Mouse (Mus musculus): ENCODE data around the gene Gjc1. TPM values are rescaled to one million over a fixed set of nuclear protein-coding genes. Genes with fewer than 3 reads are reported as not detected.
A peak's percentile ranks its signal among the peaks of the same experiment; 100 is the strongest.

The Gjc1 gene
- 10 to 100 TPM; 19.4 to 23.4 TPM for total RNA-seq (2021)
- 12.9 and 26.4 TPM in 2 replicates for polyA plus RNA-seq (2012; rRNA removed)
- long read RNA-seq, transcript Gjc1-201 (3 exons, 1,903 nt): major isoform, 15 of 24 reads
- long read RNA-seq, partial matches to known transcripts: 0 of 24 reads
- long read RNA-seq, other reads (novel, unspliced or antisense): 5 of 24 reads

DNA sequence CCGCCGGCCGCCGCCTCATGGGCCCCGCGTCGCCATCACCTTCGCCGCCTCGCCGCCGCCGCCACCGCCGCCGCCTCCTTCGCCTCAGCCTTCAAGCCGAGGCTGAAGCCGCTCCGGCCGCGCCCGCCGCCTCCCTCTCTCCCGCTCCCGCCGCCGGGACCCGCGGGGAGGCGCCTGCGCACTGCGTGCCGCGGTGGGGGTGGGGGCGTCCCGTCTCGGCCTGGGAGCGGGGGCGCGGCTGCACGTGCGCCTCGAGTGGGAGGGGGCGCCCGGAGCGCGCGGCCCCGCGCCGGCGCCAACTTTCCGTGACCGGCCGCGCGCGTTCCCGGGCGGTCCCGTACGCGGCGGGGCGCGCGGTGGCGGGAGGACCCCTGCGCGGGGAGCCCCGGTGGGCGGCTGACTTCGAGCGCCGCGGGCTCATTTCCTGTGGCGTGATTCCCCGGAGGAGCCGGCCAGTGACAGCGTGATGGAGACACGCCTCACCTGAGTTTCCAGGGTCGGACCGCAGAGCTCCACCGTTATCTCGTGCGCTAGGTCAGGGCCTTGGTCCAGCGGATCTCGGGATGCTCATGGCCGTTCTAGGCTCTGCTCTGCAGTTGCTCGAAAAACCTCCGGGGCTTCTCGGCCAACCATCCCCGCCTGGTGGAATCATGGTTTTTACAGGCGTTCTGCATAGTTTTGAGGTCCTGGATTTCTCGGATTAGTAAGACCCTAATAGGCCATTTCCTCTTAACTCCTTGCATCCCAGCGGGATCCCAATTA, at the start of gene Gjc1:
Gene Gjc1 (minus strand): TSS at position 680 of the 762 bp plus-strand sequence.
- peak within 1 kb of the TSS; percentile 93 for H3K27ac ChIP-seq
- intact Hi-C loops (cut with DNase I): loop anchor here (1.0 kb wide), 1 partner anchor 42 kb away; no protein-coding TSS in a partner anchor
- peaks cover 7% of the 10 kb centered on the region for H3K4me1 ChIP-seq (ENCODE audit: control insufficient read depth, insufficient read depth, low read length)
- 1% methylated on average over 83 of the region's 97 CpGs for WGBS
- H3K36me3 ChIP-seq (ENCODE audit: control insufficient read depth, insufficient read depth, low read length): peaks cover 7% of the 10 kb centered on the region; the same call in 1 of the 2 replicates
- no peaks in the 10 kb centered on the region for H3K27me3 ChIP-seq (ENCODE audit: control insufficient read depth, insufficient read depth, low read length)
- no peaks in the 10 kb centered on the region; the same call in 1 of the 2 replicates for H3K79me2 ChIP-seq (replicated peaks; ENCODE audit: control insufficient read depth, insufficient read depth, low read length)
- peak within 1 kb of the TSS; percentile 100 for H3K9ac ChIP-seq (ENCODE audit: low read depth, low read length)
- DNase-seq: peak; percentile 83 to 88
- TF ChIP-seq EP300 (IDR thresholded peaks at IDR 0.05; ENCODE audit: insufficient read depth, low read depth, low read length) (peak; percentile 39; the same call in 1 of the 2 replicates), POLR2A (IDR thresholded peaks at IDR 0.05; ENCODE audit: insufficient read depth, low read depth, low read length) (0 out of 2 replicates have a peak, but pooled peaks have one; percentile 19), CTCF (IDR thresholded peaks at IDR 0.05) (peak; percentile 50)
- H3K4me3 ChIP-seq: peak within 1 kb of the TSS; percentile 64

DNA sequence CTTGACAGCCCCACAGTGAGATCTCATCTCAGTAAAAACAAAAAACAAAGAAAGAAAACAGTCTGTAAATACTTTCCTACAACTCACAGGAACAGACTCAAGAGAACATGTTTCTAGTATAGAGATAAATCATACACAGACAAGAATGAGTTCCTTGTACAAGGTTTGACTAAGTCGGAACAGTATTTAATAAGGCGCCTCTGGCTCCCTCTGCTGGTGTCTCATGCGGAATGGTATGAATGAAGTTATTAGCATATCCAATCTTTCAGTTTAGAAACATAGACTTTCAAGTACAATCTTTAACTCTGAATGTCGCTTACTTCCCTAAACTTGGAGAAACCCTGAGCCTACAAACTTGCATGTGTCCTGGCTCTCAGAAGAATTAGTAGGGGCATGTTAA, 44.8 kb upstream of the Gjc1 start:
- Histone ChIP-seq H3K9ac (ENCODE audit: low read depth, low read length) (no peak overlapping the region), H3K4me3 (no peak overlapping the region), H3K79me2 (replicated peaks; ENCODE audit: control insufficient read depth, insufficient read depth, low read length) (no peaks in the 10 kb centered on the region), H3K4me1 (ENCODE audit: control insufficient read depth, insufficient read depth, low read length) (no peaks in the 10 kb centered on the region), H3K36me3 (ENCODE audit: control insufficient read depth, insufficient read depth, low read length) (no peaks in the 10 kb centered on the region; the same call in 1 of the 2 replicates), H3K27me3 (ENCODE audit: control insufficient read depth, insufficient read depth, low read length) (no peaks in the 10 kb centered on the region), H3K27ac (no peak overlapping the region)
- WGBS: 24% methylated on average over 4 of the region's 4 CpGs
- TF ChIP-seq CTCF (IDR thresholded peaks at IDR 0.05) (peak; percentile 90; the same call in 1 of the 2 replicates), POLR2A (IDR thresholded peaks at IDR 0.05; ENCODE audit: insufficient read depth, low read depth, low read length) (no peak), EP300 (IDR thresholded peaks at IDR 0.05; ENCODE audit: insufficient read depth, low read depth, low read length) (no peak)
- peak; percentile 39 to 71 for DNase-seq
- intact Hi-C loops (cut with DNase I): loop anchor here (1.0 kb wide), 1 partner anchor 90 kb away; no protein-coding TSS in a partner anchor

- Histone ChIP-seq H3K36me3 (ENCODE audit: control insufficient read depth, insufficient read depth, low read length) (no peaks in the 10 kb centered on the region), H3K79me2 (replicated peaks; ENCODE audit: control insufficient read depth, insufficient read depth, low read length) (no peaks in the 10 kb centered on the region), H3K4me1 (ENCODE audit: control insufficient read depth, insufficient read depth, low read length) (no peaks in the 10 kb centered on the region), H3K27ac (no peak overlapping the region), H3K27me3 (ENCODE audit: control insufficient read depth, insufficient read depth, low read length) (no peaks in the 10 kb centered on the region), H3K9ac (ENCODE audit: low read depth, low read length) (no peak overlapping the region), H3K4me3 (no peak overlapping the region)
- TF ChIP-seq POLR2A (IDR thresholded peaks at IDR 0.05; ENCODE audit: insufficient read depth, low read depth, low read length): no peak
- TF ChIP-seq EP300 (IDR thresholded peaks at IDR 0.05; ENCODE audit: insufficient read depth, low read depth, low read length): no peak
- TF ChIP-seq CTCF (IDR thresholded peaks at IDR 0.05): no peak
- WGBS: 93% methylated on average over 8 of the region's 8 CpGs
- no peak for DNase-seq
- intact Hi-C loops (cut with DNase I): no loop called here
Measured at GRCm38 (mm10) chr11:102859933-102860332, 40.4 kb upstream of the Gjc1 start.

DNA sequence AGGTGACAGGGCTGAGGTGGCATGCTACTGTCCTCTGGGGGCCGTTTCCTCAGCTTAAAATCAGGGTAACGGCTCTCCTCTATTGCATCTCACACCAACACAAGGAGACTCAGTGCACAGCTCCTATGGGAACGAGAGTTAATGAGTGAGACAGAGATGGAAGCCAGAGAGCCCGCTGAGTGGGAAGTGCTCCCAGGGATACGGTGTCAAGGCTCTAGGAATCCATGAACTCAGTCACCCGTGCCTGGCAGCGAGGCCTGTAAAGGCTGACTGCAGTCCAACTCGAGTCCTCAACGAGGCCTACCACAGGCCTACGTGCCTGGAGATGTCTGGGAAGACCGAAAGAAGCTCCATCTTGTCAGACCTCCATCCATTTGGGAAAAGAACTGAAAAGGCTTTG, 39.5 kb upstream of the Gjc1 start:
- no peak overlapping the region for H3K4me3 ChIP-seq
- DNase-seq: no peak
- no peaks in the 10 kb centered on the region for H3K27me3 ChIP-seq (ENCODE audit: control insufficient read depth, insufficient read depth, low read length)
- no peaks in the 10 kb centered on the region for H3K4me1 ChIP-seq (ENCODE audit: control insufficient read depth, insufficient read depth, low read length)
- 95% methylated on average over 11 of the region's 11 CpGs for WGBS
- H3K27ac ChIP-seq: no peak overlapping the region
- H3K36me3 ChIP-seq (ENCODE audit: control insufficient read depth, insufficient read depth, low read length): no peaks in the 10 kb centered on the region
- no peak overlapping the region for H3K9ac ChIP-seq (ENCODE audit: low read depth, low read length)
- H3K79me2 ChIP-seq (replicated peaks; ENCODE audit: control insufficient read depth, insufficient read depth, low read length): no peaks in the 10 kb centered on the region
- intact Hi-C loops (cut with DNase I): no loop called here
- TF ChIP-seq CTCF (IDR thresholded peaks at IDR 0.05): no peak
- no peak for TF ChIP-seq EP300 (IDR thresholded peaks at IDR 0.05; ENCODE audit: insufficient read depth, low read depth, low read length)

- Histone ChIP-seq H3K4me1 (ENCODE audit: control insufficient read depth, insufficient read depth, low read length) (no peaks in the 10 kb centered on the region), H3K4me3 (no peak overlapping the region), H3K79me2 (replicated peaks; ENCODE audit: control insufficient read depth, insufficient read depth, low read length) (no peaks in the 10 kb centered on the region), H3K36me3 (ENCODE audit: control insufficient read depth, insufficient read depth, low read length) (no peaks in the 10 kb centered on the region), H3K27ac (no peak overlapping the region), H3K27me3 (ENCODE audit: control insufficient read depth, insufficient read depth, low read length) (no peaks in the 10 kb centered on the region), H3K9ac (ENCODE audit: low read depth, low read length) (no peak overlapping the region)
- intact Hi-C loops (cut with DNase I): no loop called here
- TF ChIP-seq EP300 (IDR thresholded peaks at IDR 0.05; ENCODE audit: insufficient read depth, low read depth, low read length) (no peak), POLR2A (IDR thresholded peaks at IDR 0.05; ENCODE audit: insufficient read depth, low read depth, low read length) (no peak), CTCF (IDR thresholded peaks at IDR 0.05) (no peak)
- DNase-seq: no peak
- WGBS: 85% methylated on average over 6 of the region's 6 CpGs
Measured at GRCm38 (mm10) chr11:102855941-102856340, 36.4 kb upstream of the Gjc1 start.

- no peaks in the 10 kb centered on the region for H3K4me1 ChIP-seq (ENCODE audit: control insufficient read depth, insufficient read depth, low read length)
- H3K79me2 ChIP-seq (replicated peaks; ENCODE audit: control insufficient read depth, insufficient read depth, low read length): no peaks in the 10 kb centered on the region
- H3K36me3 ChIP-seq (ENCODE audit: control insufficient read depth, insufficient read depth, low read length): no peaks in the 10 kb centered on the region
- H3K27ac ChIP-seq: no peak overlapping the region
- DNase-seq: no peak
- no peak for TF ChIP-seq EP300 (IDR thresholded peaks at IDR 0.05; ENCODE audit: insufficient read depth, low read depth, low read length)
- peak; percentile 52 for TF ChIP-seq CTCF (IDR thresholded peaks at IDR 0.05)
- no peaks in the 10 kb centered on the region for H3K27me3 ChIP-seq (ENCODE audit: control insufficient read depth, insufficient read depth, low read length)
- intact Hi-C loops (cut with DNase I): no loop called here
- H3K9ac ChIP-seq (ENCODE audit: low read depth, low read length): no peak overlapping the region
- H3K4me3 ChIP-seq: no peak overlapping the region
Measured at GRCm38 (mm10) chr11:102853760-102854159, 34.3 kb upstream of the Gjc1 start.
